Mouse (Mus musculus) erythroblast, embryonic 14.5 days (primary cell): ENCODE data around the gene Scgb3a1. TPM values are rescaled to one million over a fixed set of nuclear protein-coding genes. Genes with fewer than 3 reads are reported as not detected.

Source experiments
- H3K27me3 ChIP-seq: 2 replicates; pipeline ENCODE4 v1.6.1; 2012; ENCODE audit warnings: inconsistent platforms; ENCODE audit not compliant: control insufficient read depth
- H3K36me3 ChIP-seq: 2 replicates; pipeline ENCODE4 v1.6.1; 2012; ENCODE audit warnings: mild to moderate bottlenecking, inconsistent platforms; ENCODE audit not compliant: control insufficient read depth
- H3K4me1 ChIP-seq: 2 replicates; pipeline ENCODE4 v1.6.1; 2012; ENCODE audit warnings: inconsistent platforms; ENCODE audit not compliant: control insufficient read depth
- H3K4me3 ChIP-seq: replicated peaks from 2 replicates; pipeline ENCODE3; 2012; ENCODE audit warnings: moderate library complexity, mild to moderate bottlenecking, inconsistent platforms
- H3K9me3 ChIP-seq: 2 replicates; pipeline ENCODE4 v1.6.1; 2012; ENCODE audit warnings: low read length, inconsistent platforms, mixed read lengths; ENCODE audit not compliant: control insufficient read depth
- GATA1 ChIP-seq: IDR thresholded peaks from 2 replicates; pipeline ENCODE4 v1.6.1; 2012; ENCODE audit warnings: low read length, inconsistent platforms, mixed read lengths
- TAL1 ChIP-seq: IDR thresholded peaks from 3 replicates; pipeline ENCODE4 v1.6.1; 2012; ENCODE audit warnings: low read length, inconsistent platforms, mixed read lengths
- polyA plus RNA-seq: library from polyadenylated mRNA; stranded (reverse); fragments of >175 nt; gene quantifications from 2 replicates; pipeline ENCODE4 v1.2.3, GENCODE M21; 2012

Gene Scgb3a1
- polyA plus RNA-seq, 1 experiment = not detected

GRCm38 (mm10) chr11:49634101-49634500, 29.3 kb upstream of the Scgb3a1 start:
- H3K4me3 ChIP-seq = no peak overlapping the region

GRCm38 (mm10) chr11:49635671-49636070, 27.7 kb upstream of the Scgb3a1 start:
- Histone ChIP-seq H3K4me3 (no peak overlapping the region), H3K4me1 (no peaks in the 10 kb centered on the region; the same call in 1 of the 2 replicates), H3K36me3 (no peaks in the 10 kb centered on the region), H3K27me3 (peaks cover 46% of the 10 kb centered on the region), H3K9me3 (no peaks in the 10 kb centered on the region)
- no peak for TF ChIP-seq TAL1
- TF ChIP-seq GATA1 = no peak

More at GRCm38 (mm10) chr11:49634101-49634500, 29.3 kb upstream of the Scgb3a1 start:
- no peaks in the 10 kb centered on the region for H3K36me3 ChIP-seq
- no peaks in the 10 kb centered on the region for H3K9me3 ChIP-seq
- peaks cover 44% of the 10 kb centered on the region for H3K27me3 ChIP-seq
- TF ChIP-seq GATA1 = no peak
- TF ChIP-seq TAL1 = no peak
- no peaks in the 10 kb centered on the region; the same call in 1 of the 2 replicates for H3K4me1 ChIP-seq

- Histone ChIP-seq H3K4me1 (no peaks in the 10 kb centered on the region; the same call in 1 of the 2 replicates), H3K27me3 (peaks cover 46% of the 10 kb centered on the region), H3K4me3 (no peak overlapping the region), H3K36me3 (no peaks in the 10 kb centered on the region), H3K9me3 (no peaks in the 10 kb centered on the region)
- TF ChIP-seq TAL1 = no peak
- no peak for TF ChIP-seq GATA1
Measured at GRCm38 (mm10) chr11:49636449-49636848, 27.0 kb upstream of the Scgb3a1 start.

GRCm38 (mm10) chr11:49645677-49646076, 17.7 kb upstream of the Scgb3a1 start:
- Histone ChIP-seq H3K4me3 (no peak overlapping the region), H3K36me3 (no peaks in the 10 kb centered on the region), H3K9me3 (no peaks in the 10 kb centered on the region), H3K27me3 (no peaks in the 10 kb centered on the region), H3K4me1 (peaks cover 10% of the 10 kb centered on the region)
- TF ChIP-seq GATA1 (no peak), TAL1 (no peak)

- Histone ChIP-seq H3K27me3 (no peaks in the 10 kb centered on the region), H3K9me3 (peaks cover 5% of the 10 kb centered on the region; the same call in 1 of the 2 replicates), H3K4me1 (peaks cover 34% of the 10 kb centered on the region), H3K4me3 (no peak overlapping the region), H3K36me3 (no peaks in the 10 kb centered on the region)
- no peak for TF ChIP-seq TAL1
- no peak for TF ChIP-seq GATA1
Measured at GRCm38 (mm10) chr11:49650113-49650993, 13.1 kb upstream of the Scgb3a1 start.

- TF ChIP-seq TAL1 (no peak), GATA1 (no peak)
- peaks cover 34% of the 10 kb centered on the region for H3K4me1 ChIP-seq
- peak overlapping the region; percentile 21 for H3K4me3 ChIP-seq
- H3K27me3 ChIP-seq = no peaks in the 10 kb centered on the region
- H3K9me3 ChIP-seq = peaks cover 5% of the 10 kb centered on the region; the same call in 1 of the 2 replicates
- H3K36me3 ChIP-seq = no peaks in the 10 kb centered on the region
Measured at GRCm38 (mm10) chr11:49650994-49651761, 12.2 kb upstream of the Scgb3a1 start.

- peaks cover 5% of the 10 kb centered on the region; the same call in 1 of the 2 replicates for H3K9me3 ChIP-seq
- H3K36me3 ChIP-seq = no peaks in the 10 kb centered on the region
- TF ChIP-seq GATA1 (no peak), TAL1 (no peak)
- H3K4me1 ChIP-seq = peaks cover 34% of the 10 kb centered on the region
- H3K4me3 ChIP-seq = peak overlapping the region; percentile 21
- no peaks in the 10 kb centered on the region for H3K27me3 ChIP-seq
Measured at GRCm38 (mm10) chr11:49651762-49652322, 11.6 kb upstream of the Scgb3a1 start.

- peaks cover 5% of the 10 kb centered on the region; the same call in 1 of the 2 replicates for H3K9me3 ChIP-seq
- TF ChIP-seq TAL1 (no peak), GATA1 (no peak)
- H3K4me1 ChIP-seq = peaks cover 34% of the 10 kb centered on the region
- H3K27me3 ChIP-seq = no peaks in the 10 kb centered on the region
- no peaks in the 10 kb centered on the region for H3K36me3 ChIP-seq
- H3K4me3 ChIP-seq = peak overlapping the region; percentile 32
Measured at GRCm38 (mm10) chr11:49652401-49653078, 10.9 kb upstream of the Scgb3a1 start.
